Mouse (Mus musculus): Measurements from ENCODE around the gene Col25a1.

GRCm38 (mm10) chr3:130094125-130094704 lies 37.1 kb upstream of the Col25a1 start:
- TF ChIP-seq POLR2A (IDR thresholded peaks at IDR 0.05; ENCODE audit: low read depth, low read length), result no peak
- TF ChIP-seq CTCF (IDR thresholded peaks at IDR 0.05; ENCODE audit: extremely low read depth, insufficient read depth, insufficient read length, insufficient replicate concordance), result no peak

Data from spleen, adult 2 months (tissue).